Mouse (Mus musculus) ES-Bruce4 (cell line): ENCODE measurements around the gene Clic5. TPM values are rescaled to one million over a fixed set of nuclear protein-coding genes. Genes with fewer than 3 reads are reported as not detected.

Experiments
- H3K27ac ChIP-seq: 2 replicates; pipeline ENCODE4 v1.5.1; 2012; ENCODE audit warnings: low read length, inconsistent platforms; ENCODE audit not compliant: insufficient read depth
- H3K27me3 ChIP-seq: 2 replicates; pipeline ENCODE4 v1.6.1; 2012; ENCODE audit warnings: mild to moderate bottlenecking, low read length, inconsistent platforms; ENCODE audit not compliant: control insufficient read depth, poor library complexity, insufficient read depth, severe bottlenecking
- H3K36me3 ChIP-seq: 2 replicates; pipeline ENCODE4 v1.6.1; 2012; ENCODE audit warnings: inconsistent platforms, mild to moderate bottlenecking, low read length, moderate library complexity; ENCODE audit not compliant: control insufficient read depth, poor library complexity, insufficient read depth, severe bottlenecking
- H3K4me1 ChIP-seq: one replicate; pipeline ENCODE4 v1.8.1; 2011; ENCODE audit warnings: low read length; ENCODE audit not compliant: control insufficient read depth, insufficient read depth
- H3K4me3 ChIP-seq: 2 replicates; pipeline ENCODE4 v1.5.1; 2011; ENCODE audit warnings: low read depth, mild to moderate bottlenecking, low read length
- H3K9ac ChIP-seq: 2 replicates; pipeline ENCODE4 v1.6.1; 2012; ENCODE audit warnings: low read depth, mild to moderate bottlenecking, inconsistent platforms; ENCODE audit not compliant: poor library complexity, severe bottlenecking
- H3K9me3 ChIP-seq: replicated peaks from 2 replicates; pipeline ENCODE4 v1.6.1; 2012; ENCODE audit warnings: mild to moderate bottlenecking, low read length, inconsistent platforms; ENCODE audit not compliant: control insufficient read depth, poor library complexity, insufficient read depth, severe bottlenecking
- CTCF ChIP-seq: IDR thresholded peaks from one replicate; pipeline ENCODE4 v1.8.1; 2011; ENCODE audit warnings: low read depth, low read length
- EP300 ChIP-seq: IDR thresholded peaks from 2 replicates; pipeline ENCODE4 v1.6.1; 2011; ENCODE audit warnings: low read depth, low read length; ENCODE audit not compliant: insufficient read depth
- POLR2A ChIP-seq: IDR thresholded peaks from one replicate; pipeline ENCODE4 v1.8.1; 2011; ENCODE audit warnings: low read length; ENCODE audit not compliant: insufficient read depth
- polyA plus RNA-seq: library from polyadenylated mRNA; stranded (reverse); fragments of >200 nt; gene quantifications from 2 replicates; pipeline ENCODE4 v1.2.4, GENCODE M21; 2011; ENCODE audit warnings: low read depth; ENCODE audit not compliant: missing spikeins, insufficient read depth, insufficient read length

Clic5 gene
- polyA plus RNA-seq, 1 experiment = 6.0 TPM

DNA sequence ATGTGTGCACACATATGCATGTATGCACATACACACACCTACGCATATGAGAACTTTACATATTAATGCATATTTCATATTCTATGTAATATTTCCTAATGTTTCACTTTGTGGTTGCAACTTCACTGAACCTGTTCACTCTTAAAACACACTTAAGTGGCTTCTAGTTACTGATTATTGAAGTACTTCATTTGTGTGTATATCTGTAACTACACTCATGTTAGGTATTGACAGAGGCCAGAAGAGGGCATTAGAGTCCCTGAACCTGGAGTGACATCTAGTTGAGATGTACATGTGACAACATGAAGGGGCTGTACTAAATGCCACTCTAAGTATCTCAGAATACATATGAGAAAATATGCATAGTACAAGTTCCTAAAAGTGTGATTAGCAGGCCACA lies 99.9 kb downstream of the Clic5 start:
- H3K27ac ChIP-seq = no peak overlapping the region
- H3K36me3 ChIP-seq = no peaks in the 10 kb centered on the region
- no peak overlapping the region for H3K9ac ChIP-seq
- H3K4me1 ChIP-seq = no peaks in the 10 kb centered on the region
- H3K27me3 ChIP-seq = no peaks in the 10 kb centered on the region
- no peaks in the 10 kb centered on the region for H3K9me3 ChIP-seq
- H3K4me3 ChIP-seq = no peak overlapping the region
- TF ChIP-seq EP300 (no peak), POLR2A (no peak), CTCF (no peak)

DNA sequence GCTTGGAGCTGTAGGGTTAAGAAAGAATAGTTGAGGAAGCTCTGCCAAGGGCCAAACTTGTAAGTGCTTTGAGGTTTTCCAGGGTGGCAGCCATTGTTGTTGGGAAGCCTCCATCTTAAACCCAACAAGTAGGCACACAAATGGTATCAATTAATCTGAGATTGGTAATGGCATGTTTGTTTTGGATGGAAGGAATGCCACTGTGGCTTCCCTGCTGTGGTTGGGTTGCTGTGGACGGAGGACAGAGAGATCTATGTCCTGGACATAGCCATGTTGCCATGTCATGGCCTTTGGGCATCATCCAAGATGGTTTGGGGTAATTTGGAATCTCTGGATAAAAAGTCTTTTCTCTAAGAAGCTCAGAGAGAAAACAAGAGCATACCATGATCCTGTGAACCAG lies 108.8 kb downstream of the Clic5 start:
- no peak for TF ChIP-seq EP300
- TF ChIP-seq CTCF = no peak
- TF ChIP-seq POLR2A = no peak
- no peak overlapping the region for H3K27ac ChIP-seq
- H3K36me3 ChIP-seq = no peaks in the 10 kb centered on the region
- no peaks in the 10 kb centered on the region for H3K4me1 ChIP-seq
- no peaks in the 10 kb centered on the region for H3K9me3 ChIP-seq
- no peaks in the 10 kb centered on the region for H3K27me3 ChIP-seq
- H3K9ac ChIP-seq = no peak overlapping the region
- no peak overlapping the region for H3K4me3 ChIP-seq

DNA sequence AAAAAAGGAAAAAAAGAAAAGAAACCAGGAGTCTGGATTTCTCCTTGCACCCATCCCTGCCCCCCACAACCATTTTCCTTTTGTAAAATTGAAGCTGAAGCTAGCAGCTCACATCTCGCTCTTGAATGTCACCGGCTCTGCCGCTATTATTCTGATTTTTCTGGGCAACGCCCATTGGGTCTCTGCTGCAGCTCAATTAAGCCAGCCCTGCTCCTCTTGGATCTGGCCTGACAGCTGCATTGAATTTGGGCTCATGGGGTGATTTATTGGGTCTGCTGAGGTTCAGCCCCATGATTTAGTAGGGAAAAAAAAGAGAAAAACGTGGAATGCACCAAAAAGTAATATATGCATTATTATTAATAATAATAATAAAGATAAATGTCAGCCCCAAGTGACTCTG lies 111.9 kb downstream of the Clic5 start:
- no peak overlapping the region for H3K27ac ChIP-seq
- TF ChIP-seq EP300 (no peak), POLR2A (no peak), CTCF (no peak)
- no peaks in the 10 kb centered on the region for H3K4me1 ChIP-seq

DNA sequence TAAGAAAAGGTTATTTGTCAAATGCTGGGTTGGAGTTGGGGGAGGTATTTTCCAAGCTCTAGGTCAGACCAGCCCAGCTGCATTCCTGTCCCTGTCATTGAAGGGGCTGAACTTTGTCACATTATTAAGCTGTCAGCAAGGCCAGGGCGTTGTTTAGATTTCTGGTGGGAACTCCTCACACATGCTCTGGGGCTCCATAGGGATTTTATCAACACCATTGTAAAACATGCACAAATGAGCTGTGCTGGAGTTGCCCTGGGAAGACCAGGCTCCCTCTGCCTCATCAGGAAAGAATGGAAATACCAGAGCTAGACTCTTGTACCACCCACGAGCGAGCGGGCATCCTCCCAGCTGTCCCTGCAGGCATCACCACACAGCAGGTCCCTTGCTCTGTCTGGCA lies 112.3 kb downstream of the Clic5 start:
- no peak overlapping the region for H3K27ac ChIP-seq
- no peaks in the 10 kb centered on the region for H3K27me3 ChIP-seq
- H3K9me3 ChIP-seq = no peaks in the 10 kb centered on the region
- H3K9ac ChIP-seq = no peak overlapping the region
- no peak overlapping the region for H3K4me3 ChIP-seq
- no peak for TF ChIP-seq POLR2A
- TF ChIP-seq EP300 = no peak
- TF ChIP-seq CTCF = no peak
- H3K4me1 ChIP-seq = no peaks in the 10 kb centered on the region
- no peaks in the 10 kb centered on the region for H3K36me3 ChIP-seq

More for the DNA sequence above, 111.9 kb downstream of the Clic5 start:
- no peaks in the 10 kb centered on the region for H3K36me3 ChIP-seq
- H3K4me3 ChIP-seq = no peak overlapping the region
- H3K27me3 ChIP-seq = no peaks in the 10 kb centered on the region
- H3K9me3 ChIP-seq = no peaks in the 10 kb centered on the region
- H3K9ac ChIP-seq = no peak overlapping the region

DNA sequence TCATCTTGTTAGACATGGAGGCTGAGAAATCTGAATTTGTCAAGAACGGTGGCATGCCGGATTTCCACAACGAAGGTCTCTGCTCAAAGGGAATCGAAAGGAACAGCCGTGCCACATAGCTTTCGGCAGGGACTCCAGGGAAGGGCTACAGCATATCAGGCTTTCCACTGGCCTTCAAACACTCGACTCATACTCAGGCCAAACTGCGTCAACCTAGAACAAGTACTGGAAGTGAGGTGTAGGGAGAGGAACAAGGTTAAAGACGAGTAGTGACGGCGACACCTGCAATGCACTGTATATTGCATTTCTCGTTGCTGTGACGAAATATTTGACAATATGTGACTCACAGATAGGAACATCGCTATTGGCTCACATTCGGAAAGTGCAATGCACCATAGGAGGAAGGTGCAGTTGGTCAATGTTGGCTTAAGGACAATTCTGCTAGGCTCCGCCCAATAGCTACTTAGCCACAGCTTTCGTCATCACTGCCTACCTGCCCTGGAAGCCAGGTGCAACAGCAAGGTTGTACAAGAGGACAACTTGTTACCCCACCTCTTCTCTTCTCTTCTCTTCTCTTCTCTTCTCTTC lies 112.9 kb downstream of the Clic5 start:
- H3K9me3 ChIP-seq = no peaks in the 10 kb centered on the region
- no peaks in the 10 kb centered on the region for H3K27me3 ChIP-seq
- H3K4me3 ChIP-seq = no peak overlapping the region
- no peaks in the 10 kb centered on the region for H3K36me3 ChIP-seq
- no peak overlapping the region for H3K27ac ChIP-seq
- H3K9ac ChIP-seq = no peak overlapping the region
- no peak for TF ChIP-seq CTCF
- TF ChIP-seq EP300 = no peak
- H3K4me1 ChIP-seq = no peaks in the 10 kb centered on the region

DNA sequence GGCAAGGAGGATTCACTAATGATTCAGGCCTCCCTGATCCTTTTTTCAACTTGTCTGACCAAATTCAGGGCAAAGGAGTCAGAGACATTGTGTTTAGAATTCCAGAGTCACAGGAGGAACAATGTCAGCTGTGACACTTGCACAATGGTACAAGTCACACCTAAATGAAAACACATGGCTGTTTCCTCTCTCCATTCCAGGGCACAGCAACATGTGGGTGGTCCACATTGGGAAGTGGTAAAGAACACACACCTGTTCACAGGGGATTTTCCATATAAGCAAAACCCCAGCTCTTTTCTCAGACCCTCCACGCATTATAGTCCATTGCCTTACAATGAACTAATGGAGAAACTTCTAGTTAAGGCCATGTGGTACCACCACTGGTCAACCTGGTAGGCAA lies 115.7 kb downstream of the Clic5 start:
- no peak overlapping the region for H3K4me3 ChIP-seq
- no peaks in the 10 kb centered on the region for H3K36me3 ChIP-seq
- no peaks in the 10 kb centered on the region for H3K4me1 ChIP-seq
- no peak overlapping the region for H3K27ac ChIP-seq
- no peaks in the 10 kb centered on the region for H3K27me3 ChIP-seq
- TF ChIP-seq CTCF = no peak
- no peak for TF ChIP-seq EP300
- TF ChIP-seq POLR2A = no peak
- H3K9ac ChIP-seq = no peak overlapping the region
- H3K9me3 ChIP-seq = no peaks in the 10 kb centered on the region
